Mouse (Mus musculus) hindbrain, postnatal 0 days (tissue): ENCODE data around the gene Psg26. TPM values are rescaled to one million over a fixed set of nuclear protein-coding genes. Genes with fewer than 3 reads are reported as not detected.
"Not testable (repeated sequence)": the region's sequence is repeated elsewhere in the genome, so short reads cannot be mapped to it uniquely, and the experiment has no call there.

ENCODE experiments used
- ATAC-seq: fragments of 200-750 bp; cut with Nextera tagmentation; 2 replicates; pipeline ENCODE4 v1.8.0; 2017; ENCODE audit warnings: mild to moderate bottlenecking, moderate TSS enrichment, moderate library complexity
- DNase-seq: peaks from one replicate; pipeline ENCODE4 v3.0.0-alpha.2; 2015; ENCODE audit warnings: low spot score
- H3K27ac ChIP-seq: fragments of 300-500 bp; sonication (generic); 2 replicates; pipeline ENCODE4 v1.5.1; 2014; ENCODE audit warnings: mild to moderate bottlenecking
- H3K27me3 ChIP-seq: fragments of 300-500 bp; sonication (generic); 2 replicates; pipeline ENCODE4 v1.6.1; 2014; ENCODE audit warnings: low read length, mixed read lengths; ENCODE audit not compliant: insufficient read depth
- H3K36me3 ChIP-seq: fragments of 300-500 bp; sonication (generic); 2 replicates; pipeline ENCODE4 v1.6.1; 2014; ENCODE audit warnings: low read length, mixed read lengths; ENCODE audit not compliant: insufficient read depth
- H3K4me1 ChIP-seq: fragments of 300-500 bp; sonication (generic); 2 replicates; pipeline ENCODE4 v1.6.1; 2014; ENCODE audit warnings: antibody characterized with exemption, low read length, mixed read lengths; ENCODE audit not compliant: insufficient read depth
- H3K4me2 ChIP-seq: fragments of 300-500 bp; sonication (generic); 2 replicates; pipeline ENCODE4 v1.6.1; 2014; ENCODE audit warnings: low read depth, mild to moderate bottlenecking, low read length, moderate library complexity, mixed read lengths
- H3K4me3 ChIP-seq: fragments of 300-500 bp; sonication (generic); 2 replicates; pipeline ENCODE4 v1.5.1; 2014; ENCODE audit warnings: low read length
- H3K9ac ChIP-seq: fragments of 300-500 bp; sonication (generic); replicated peaks from 2 replicates; pipeline ENCODE4 v1.6.1; 2014; ENCODE audit warnings: mild to moderate bottlenecking, low read length, moderate library complexity, mixed read lengths
- H3K9me3 ChIP-seq: fragments of 300-500 bp; sonication (generic); 2 replicates; pipeline ENCODE4 v1.6.1; 2016; ENCODE audit warnings: low read length, mixed read lengths
- CTCF ChIP-seq: IDR thresholded peaks from 2 replicates; pipeline ENCODE4 v1.5.1; 2016; ENCODE audit warnings: antibody characterized with exemption, control low read depth, low read depth
- WGBS: fragments of 180-500 bp; shearing (Covaris S2); extraction: QIAGEN DNeasy Blood & Tissue Kit; methylation state at CpG from one replicate; pipeline ENCODE4 v1.1.7; 2014; 5-methylcytosine and 5-hydroxymethylcytosine counted together
- polyA plus RNA-seq: library from polyadenylated mRNA; unstranded; fragments of >200 nt; fragmentation: Nextera tagmentation; extraction: Ambion mirVana; gene quantifications from 2 replicates; pipeline ENCODE4 v1.2.1, GENCODE M21; 2015
- total RNA-seq: library from RNA; depleted of rRNA; stranded (reverse); fragments of >200 nt; gene quantifications from 2 replicates; pipeline ENCODE4 v1.2.3, GENCODE M21; 2014; rRNA removed

Gene Psg26
- total RNA-seq = not detected in 2 replicates
- polyA plus RNA-seq = not detected in 2 replicates

DNA sequence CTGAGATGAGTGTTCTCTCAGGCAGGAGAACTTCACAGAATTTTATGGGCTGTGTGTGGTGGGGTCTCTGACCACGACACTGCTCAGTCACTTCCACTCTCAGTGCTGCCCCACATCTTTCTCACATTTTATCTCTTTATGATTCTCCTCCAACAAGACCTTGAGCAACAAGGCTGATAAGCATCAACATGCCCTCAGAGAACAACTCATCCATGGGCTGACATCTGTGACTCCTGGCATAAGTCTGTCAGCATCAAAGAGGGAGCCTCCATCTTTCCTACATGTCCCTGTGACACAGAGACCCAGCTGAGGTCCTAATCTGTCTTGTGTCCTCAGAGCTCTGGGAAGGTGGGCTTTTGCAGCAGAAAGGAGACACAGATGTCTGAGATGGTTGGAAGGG is at the start of gene Psg26:
Psg26 (minus strand) TSS at position 101 of the 400 bp plus-strand sequence.
- H3K4me3 ChIP-seq = no peak within 1 kb of the TSS

GRCm38 (mm10) chr7:18533420-18533819 is 49.4 kb upstream of the Psg26 start:
- no peak for TF ChIP-seq CTCF
- no peak overlapping the region for H3K4me2 ChIP-seq
- H3K36me3 ChIP-seq = no peaks in the 10 kb centered on the region
- ATAC-seq (no peak), DNase-seq (no peak)
- no peaks in the 10 kb centered on the region for H3K4me1 ChIP-seq
- H3K4me3 ChIP-seq = no peak overlapping the region
- H3K27ac ChIP-seq = no peak overlapping the region
- no peak overlapping the region for H3K9ac ChIP-seq
- H3K9me3 ChIP-seq = 0 out of 2 replicates have a peak, but pooled peaks cover 2% of the 10 kb centered on the region
- no peaks in the 10 kb centered on the region for H3K27me3 ChIP-seq
- WGBS = 62% methylated on average over 3 of the region's 3 CpGs

More for the DNA sequence above, at the start of gene Psg26:
- TF ChIP-seq CTCF = no peak
- Histone ChIP-seq H3K4me2 (no peak within 1 kb of the TSS), H3K9me3 (peaks cover 3% of the 10 kb centered on the region; the same call in 1 of the 2 replicates), H3K36me3 (no peaks in the 10 kb centered on the region), H3K4me1 (no peaks in the 10 kb centered on the region), H3K27ac (no peak within 1 kb of the TSS), H3K27me3 (no peaks in the 10 kb centered on the region), H3K9ac (no peak within 1 kb of the TSS)
- 65% methylated on average over 1 of the region's 1 CpGs for WGBS
- DNase-seq (no peak), ATAC-seq (no peak)

DNA sequence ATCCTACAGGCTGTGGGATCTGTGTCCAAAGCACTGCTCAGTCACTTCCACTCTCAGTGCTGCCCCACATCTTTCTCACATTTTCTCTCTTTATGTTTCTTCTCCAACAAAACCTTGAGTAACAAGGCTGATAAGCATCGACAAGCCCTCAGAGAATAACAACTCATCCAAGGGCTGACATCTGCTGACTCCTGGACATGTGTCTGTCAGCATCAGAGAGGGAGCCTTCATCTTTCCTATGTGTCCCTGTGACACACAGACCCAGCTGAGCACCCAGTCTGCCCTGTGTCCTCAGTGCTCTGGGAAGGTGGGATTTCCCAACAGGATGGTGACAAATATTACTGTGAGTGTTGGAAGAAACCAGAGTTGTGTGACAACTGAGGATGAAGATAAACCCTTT is 48.2 kb upstream of the Psg26 start, which contains the start of gene Psg25:
Psg25 (minus strand) TSS at position 101 of the 400 bp plus-strand sequence.
- Histone ChIP-seq H3K9me3 (0 out of 2 replicates have a peak, but pooled peaks cover 2% of the 10 kb centered on the region), H3K4me3 (no peak within 1 kb of the TSS), H3K4me2 (no peak within 1 kb of the TSS), H3K36me3 (no peaks in the 10 kb centered on the region), H3K9ac (no peak within 1 kb of the TSS), H3K27me3 (no peaks in the 10 kb centered on the region), H3K27ac (no peak within 1 kb of the TSS), H3K4me1 (no peaks in the 10 kb centered on the region)
- no peak for ATAC-seq
- WGBS = 83% methylated on average over 1 of the region's 1 CpGs
- no peak for DNase-seq
- no peak for TF ChIP-seq CTCF

DNA sequence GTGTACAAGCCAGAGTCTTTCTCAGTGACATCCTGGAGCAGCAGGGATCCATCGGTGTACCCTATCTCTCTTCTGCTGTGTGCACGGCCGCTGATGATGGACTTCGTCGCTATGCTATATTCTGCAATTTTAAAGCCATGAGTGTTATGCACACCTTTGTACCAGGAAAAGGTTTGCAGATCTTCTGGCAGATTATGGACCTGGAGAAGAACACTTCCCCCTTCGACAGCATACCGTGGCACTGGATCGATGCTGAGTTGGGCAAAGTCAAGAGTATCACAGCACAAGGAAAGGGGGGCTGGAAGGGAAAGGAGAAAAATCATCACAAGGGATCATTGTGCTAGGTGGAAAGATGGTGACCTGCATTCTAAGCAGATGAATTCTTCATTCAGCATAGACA is 40.7 kb upstream of the Psg26 start:
- no peaks in the 10 kb centered on the region for H3K27me3 ChIP-seq
- H3K4me1 ChIP-seq = no peaks in the 10 kb centered on the region
- ATAC-seq (no peak), DNase-seq (no peak)
- H3K4me2 ChIP-seq = no peak overlapping the region
- no peak for TF ChIP-seq CTCF
- H3K9me3 ChIP-seq = peaks cover 3% of the 10 kb centered on the region; the same call in 1 of the 2 replicates
- H3K27ac ChIP-seq = no peak overlapping the region
- H3K36me3 ChIP-seq = no peaks in the 10 kb centered on the region
- 95% methylated on average over 8 of the region's 8 CpGs for WGBS
- H3K9ac ChIP-seq = no peak overlapping the region
- H3K4me3 ChIP-seq = no peak overlapping the region

DNA sequence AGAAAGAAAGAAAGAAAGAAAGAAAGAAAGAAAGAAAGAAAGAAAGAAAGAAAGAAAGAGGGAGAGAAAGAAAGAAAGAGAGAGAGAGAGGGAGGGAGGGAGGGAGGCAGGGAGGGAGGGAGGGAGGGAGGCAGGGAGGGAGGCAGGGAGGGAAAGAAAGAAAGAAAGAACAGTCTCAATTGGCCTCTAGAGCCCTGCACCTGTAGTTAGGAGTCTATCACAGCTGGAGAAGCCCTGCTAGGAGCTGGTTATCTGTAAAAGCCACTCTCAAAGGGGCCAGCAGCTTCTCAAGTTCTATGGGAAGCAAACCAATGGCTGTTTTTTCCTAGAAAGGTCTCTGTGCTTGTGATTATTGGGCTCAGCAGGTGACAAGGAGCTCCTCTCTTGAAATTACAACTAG is 28.9 kb upstream of the Psg26 start:
- not testable (repeated sequence) for H3K4me2 ChIP-seq, H3K9ac ChIP-seq, H3K9me3 ChIP-seq, H3K4me1 ChIP-seq, ATAC-seq, H3K36me3 ChIP-seq, H3K27me3 ChIP-seq, H3K27ac ChIP-seq, H3K4me3 ChIP-seq, DNase-seq

- not testable (repeated sequence) for H3K9ac ChIP-seq, H3K4me2 ChIP-seq, H3K27ac ChIP-seq, H3K36me3 ChIP-seq, H3K4me1 ChIP-seq, ATAC-seq, H3K9me3 ChIP-seq, H3K4me3 ChIP-seq, DNase-seq, H3K27me3 ChIP-seq
- WGBS = 61% methylated on average over 2 of the region's 2 CpGs
Measured at GRCm38 (mm10) chr7:18512417-18512816, 28.4 kb upstream of the Psg26 start.

DNA sequence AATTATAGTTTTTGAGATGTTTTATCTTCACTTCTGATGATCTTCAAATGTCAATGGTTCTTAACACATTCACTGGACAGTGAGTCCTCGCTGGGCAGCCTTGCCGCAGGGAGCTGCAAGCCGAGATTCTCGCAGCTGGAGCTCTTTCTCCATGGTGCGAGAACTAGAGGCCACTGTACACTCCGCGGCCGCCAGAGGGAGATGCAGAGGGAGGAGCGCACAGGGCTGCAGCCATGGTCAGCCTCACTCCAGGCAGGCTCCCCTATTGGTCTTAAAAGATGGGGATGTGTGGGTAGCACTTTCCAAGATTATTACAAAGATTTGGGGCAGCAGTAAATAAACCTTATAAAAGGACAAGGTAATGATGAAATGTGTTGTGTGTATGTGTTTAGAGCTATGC is 27.5 kb upstream of the Psg26 start:
- H3K9me3 ChIP-seq = no peaks in the 10 kb centered on the region
- H3K27ac ChIP-seq = no peak overlapping the region
- ATAC-seq (no peak), DNase-seq (peak; percentile 4)
- H3K9ac ChIP-seq = no peak overlapping the region
- H3K4me1 ChIP-seq = no peaks in the 10 kb centered on the region
- TF ChIP-seq CTCF = peak; percentile 48
- H3K4me2 ChIP-seq = no peak overlapping the region
- 17% methylated on average over 9 of the region's 9 CpGs for WGBS
- no peaks in the 10 kb centered on the region for H3K36me3 ChIP-seq
- no peak overlapping the region for H3K4me3 ChIP-seq
- no peaks in the 10 kb centered on the region for H3K27me3 ChIP-seq

DNA sequence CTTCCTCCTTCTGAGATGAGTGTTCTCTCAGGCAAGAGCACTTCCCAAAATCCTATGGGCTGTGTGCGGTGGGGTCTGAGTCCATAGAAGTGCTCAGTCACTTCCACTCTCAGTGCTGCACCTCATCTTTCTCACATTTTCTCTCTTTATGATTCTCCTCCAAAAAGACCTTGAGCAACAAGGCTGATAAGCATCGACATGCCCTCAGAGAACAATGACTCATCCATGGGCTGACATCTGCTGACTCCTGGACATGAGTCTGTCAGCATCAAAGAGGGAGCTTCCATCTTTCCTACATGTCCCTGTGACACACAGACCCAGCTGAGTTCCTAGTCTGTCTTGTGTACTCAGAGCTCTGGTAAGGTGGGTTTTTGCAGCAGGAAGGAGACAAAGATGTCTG is 52.0 kb downstream of the Psg26 start, which contains the start of gene Psg28:
Psg28 (minus strand) TSS at position 101 of the 400 bp plus-strand sequence.
- ATAC-seq, DNase-seq: not testable (repeated sequence)
- WGBS = 71% methylated on average over 2 of the region's 2 CpGs

More for the DNA sequence above, 52.0 kb downstream of the Psg26 start, which contains the start of gene Psg28:
- not testable (repeated sequence) for H3K9me3 ChIP-seq, H3K4me3 ChIP-seq, H3K27me3 ChIP-seq, H3K9ac ChIP-seq, H3K4me2 ChIP-seq, H3K36me3 ChIP-seq, H3K27ac ChIP-seq, H3K4me1 ChIP-seq
